Mouse (Mus musculus) layer of hippocampus, postnatal 25 days (tissue): ENCODE measurements around the gene Cngb1. TPM values are rescaled to one million over a fixed set of nuclear protein-coding genes. Genes with fewer than 3 reads are reported as not detected.

Source experiments
- DNase-seq, 2 experiments: peaks; one replicate each; pipeline ENCODE4 v3.0.0; 2022; ENCODE audit warnings: mixed read lengths in 2 of 2, low spot score in 1 of 2; ENCODE audit errors: extremely low spot score in 1 of 2
- total RNA-seq, 2 experiments: library from RNA; stranded (reverse); gene quantifications; 2 replicates each; pipeline ENCODE4 v1.2.3; 2021

Cngb1 gene
- total RNA-seq, 2 experiments from 2014 or later, result 0.86 to 1.1 TPM

DNA sequence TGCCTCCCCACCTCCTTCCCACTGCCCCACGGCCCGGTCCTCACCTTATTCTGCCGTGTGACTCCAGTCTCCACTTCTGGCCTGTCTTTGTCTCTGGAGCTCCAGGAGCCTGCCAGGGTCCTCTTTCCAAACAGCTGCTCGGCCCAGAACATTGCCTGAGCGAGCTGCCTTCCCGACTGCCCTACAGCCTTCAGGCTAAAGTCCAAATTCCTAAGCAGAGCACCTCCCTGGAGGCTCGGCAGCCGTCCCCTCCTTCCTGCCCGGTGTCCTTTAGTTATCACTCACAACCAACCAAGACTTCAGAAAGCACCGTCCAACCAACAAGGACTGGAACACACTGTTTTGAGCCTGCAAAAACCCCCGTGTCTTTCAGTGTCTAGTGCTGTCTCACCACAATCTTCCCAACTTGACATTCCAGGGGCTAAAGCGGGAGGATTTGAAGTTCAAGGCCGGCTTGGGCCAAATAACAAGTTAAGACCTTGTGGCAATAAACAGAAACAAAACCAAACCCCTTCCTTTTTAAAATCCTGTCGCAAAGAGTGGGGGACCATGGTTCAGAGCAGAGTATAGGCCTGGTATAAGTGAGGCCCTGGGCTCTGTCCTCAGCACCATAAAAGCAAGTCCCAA, 103.6 kb downstream of the Cngb1 start, which contains the start of gene Kifc3:
Gene Kifc3 (minus strand): TSS at position 164 of the 627 bp plus-strand sequence.
- DNase-seq, result no peak

GRCm38 (mm10) chr8:95202056-95202570, 104.3 kb downstream of the Cngb1 start:
- no peak for DNase-seq

DNA sequence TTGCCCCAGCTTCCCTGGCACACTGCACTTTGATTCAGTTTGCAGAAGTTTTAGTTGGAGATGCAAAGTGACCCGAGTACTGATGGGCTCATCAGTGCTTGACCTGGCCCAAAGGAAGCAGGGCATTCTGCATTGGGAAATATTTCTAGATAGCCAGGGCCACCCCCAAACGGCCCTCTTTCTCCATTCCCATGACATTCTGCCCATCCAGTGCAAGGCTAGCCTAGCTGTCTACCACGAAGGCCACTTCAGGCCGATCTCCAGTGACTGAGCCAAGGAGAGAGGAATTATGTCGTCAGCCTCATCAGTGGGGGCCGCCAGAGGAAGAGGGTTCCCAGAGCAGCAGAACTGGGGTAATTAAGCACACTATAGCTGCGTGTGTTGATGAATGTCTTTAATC, 104.9 kb downstream of the Cngb1 start:
- no peak for DNase-seq

GRCm38 (mm10) chr8:95200001-95200405, 106.4 kb downstream of the Cngb1 start:
- no peak for DNase-seq

DNA sequence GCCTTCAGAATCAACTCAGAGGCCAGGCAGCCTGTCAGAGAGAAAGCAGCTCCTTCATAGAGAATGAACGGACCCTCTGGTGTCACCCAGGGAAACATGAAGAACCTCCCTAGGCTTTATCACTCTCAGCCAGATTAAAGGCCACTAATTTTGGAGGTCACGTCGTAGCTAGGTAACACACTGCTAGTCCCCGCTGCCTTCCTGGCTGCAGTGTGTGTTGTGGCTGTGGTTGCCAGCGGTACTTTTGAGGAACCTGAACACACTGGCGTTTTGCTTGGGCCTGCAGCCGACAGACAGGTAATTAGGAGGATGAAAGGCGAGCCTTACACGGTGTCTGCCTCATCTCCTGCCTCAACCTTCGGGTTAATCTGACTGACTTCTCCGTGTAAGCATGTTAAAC, 110.7 kb downstream of the Cngb1 start:
- DNase-seq, result no peak

DNA sequence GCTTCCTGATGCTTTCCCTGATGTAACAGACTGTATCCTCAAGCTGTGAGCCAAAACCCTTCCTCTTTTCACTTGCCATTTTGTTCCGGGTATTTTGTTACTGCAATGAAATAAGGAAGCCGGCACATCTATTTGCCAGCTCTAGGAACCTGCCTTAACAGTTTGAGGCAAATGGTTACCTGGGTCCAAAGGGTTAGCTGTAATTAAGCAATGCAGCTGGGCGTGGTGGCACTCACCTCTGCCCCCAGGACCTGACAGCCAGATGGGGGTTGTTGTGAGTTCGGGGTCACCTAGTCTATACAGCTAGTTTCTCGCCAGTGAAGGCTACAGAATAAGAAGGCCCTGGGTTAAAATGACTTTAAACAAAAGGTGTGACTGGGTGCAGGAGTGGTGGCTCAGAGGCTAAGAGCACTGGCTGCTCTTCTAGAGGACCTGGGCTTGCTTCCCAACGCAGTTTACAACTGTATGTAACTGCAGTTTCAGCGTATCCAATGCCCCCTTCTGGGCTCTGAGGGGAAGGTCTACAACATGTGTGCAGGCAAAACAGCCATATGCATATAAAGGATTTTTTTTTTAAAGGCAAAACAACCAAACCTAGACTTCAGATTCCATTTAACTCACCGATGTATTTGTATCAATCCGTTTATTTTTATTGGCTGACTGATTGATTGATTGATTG, 114.7 kb downstream of the Cngb1 start:
- DNase-seq, result no peak

Other genes starting within 250 kb of the Cngb1 start
- gene Katnb1, start 225.4 kb downstream of the Cngb1 start, total RNA-seq, result 10 to 100 TPM; 40.1 to 45.4 TPM
- 10 to 100 TPM; 54.2 to 63.7 TPM for gene Kifc3, start 103.8 kb downstream of the Cngb1 start, total RNA-seq
- not detected for gene Tepp, start 4.0 kb upstream of the Cngb1 start, total RNA-seq
- gene Zfp319, start 25.4 kb upstream of the Cngb1 start, total RNA-seq, result 10 to 100 TPM; 15.9 to 17.4 TPM
- 10 to 100 TPM; 13.7 to 15.0 TPM for gene Usb1, start 25.7 kb upstream of the Cngb1 start, total RNA-seq
- 10 to 100 TPM; 22.4 to 26.0 TPM for gene Mmp15, start 45.7 kb upstream of the Cngb1 start, total RNA-seq
- gene Cfap20, start 128.3 kb upstream of the Cngb1 start, total RNA-seq, result 10 to 100 TPM; 57.6 to 63.5 TPM
- gene Csnk2a2, start 183.5 kb upstream of the Cngb1 start, total RNA-seq, result 10 to 100 TPM; 69.8 to 70.5 TPM
- gene Ccdc113, start 227.5 kb upstream of the Cngb1 start, total RNA-seq, result 1 to 10 TPM in 1 of 2 experiments, under 1 TPM in 1; 0.94 to 1.3 TPM